Mouse (Mus musculus) forebrain, embryonic 16.5 days (tissue): Measurements from ENCODE around the gene Vstm2b. TPM values are rescaled to one million over a fixed set of nuclear protein-coding genes. Genes with fewer than 3 reads are reported as not detected.

Experiments
- ATAC-seq: fragments of 200-750 bp; cut with Nextera tagmentation; 2 replicates; pipeline ENCODE4 v1.8.0; 2017; ENCODE audit warnings: mild to moderate bottlenecking, moderate library complexity
- H3K27ac ChIP-seq: fragments of 300-500 bp; sonication (generic); 2 replicates; pipeline ENCODE4 v1.5.1; 2014; ENCODE audit warnings: low read length, control low read depth
- H3K27me3 ChIP-seq: fragments of 300-500 bp; sonication (generic); replicated peaks from 2 replicates; pipeline ENCODE4 v1.6.1; 2014; ENCODE audit warnings: low read length; ENCODE audit not compliant: control insufficient read depth, insufficient read depth
- H3K36me3 ChIP-seq: fragments of 300-500 bp; sonication (generic); 2 replicates; pipeline ENCODE4 v1.6.1; 2014; ENCODE audit not compliant: control insufficient read depth, insufficient read depth
- H3K4me1 ChIP-seq: fragments of 300-500 bp; sonication (generic); replicated peaks from 2 replicates; pipeline ENCODE4 v1.6.1; 2014; ENCODE audit warnings: low read length; ENCODE audit not compliant: control insufficient read depth, insufficient read depth
- H3K4me2 ChIP-seq: fragments of 300-500 bp; sonication (generic); 2 replicates; pipeline ENCODE4 v1.6.1; 2014; ENCODE audit warnings: mild to moderate bottlenecking, low read length, control low read depth
- H3K4me3 ChIP-seq: fragments of 300-500 bp; sonication (generic); replicated peaks from 2 replicates; pipeline ENCODE4 v1.5.1; 2014; ENCODE audit warnings: mild to moderate bottlenecking, low read length, control low read depth
- H3K9ac ChIP-seq: fragments of 300-500 bp; sonication (generic); replicated peaks from 2 replicates; pipeline ENCODE4 v1.6.1; 2014; ENCODE audit warnings: low read depth, low read length, control low read depth
- H3K9me3 ChIP-seq: fragments of 300-500 bp; sonication (generic); 2 replicates; pipeline ENCODE4 v1.6.1; 2016; ENCODE audit warnings: low read length; ENCODE audit not compliant: control insufficient read depth
- WGBS: fragments of 180-500 bp; shearing (Covaris S2); extraction: QIAGEN DNeasy Blood & Tissue Kit; methylation state at CpG from one replicate; pipeline ENCODE4 v1.1.7; 2014; 5-methylcytosine and 5-hydroxymethylcytosine counted together
- polyA plus RNA-seq: library from polyadenylated mRNA; unstranded; fragments of >200 nt; fragmentation: Nextera tagmentation; extraction: Ambion mirVana; gene quantifications from 2 replicates; pipeline ENCODE4 v1.2.1, GENCODE M21; 2015

Vstm2b gene
- polyA plus RNA-seq, 1 experiment from 2014 or later: 18.8 TPM

GRCm38 (mm10) chr7:40939371-40939770, 41.2 kb downstream of the Vstm2b start:
- WGBS: 83% methylated on average over 1 of the region's 1 CpGs
- no peak overlapping the region for H3K4me3 ChIP-seq

GRCm38 (mm10) chr7:40942233-40942935, 44.3 kb downstream of the Vstm2b start:
- Histone ChIP-seq H3K27me3 (no peaks in the 10 kb centered on the region), H3K9ac (no peak overlapping the region), H3K4me1 (no peaks in the 10 kb centered on the region), H3K36me3 (no peaks in the 10 kb centered on the region), H3K27ac (no peak overlapping the region), H3K4me2 (no peak overlapping the region), H3K9me3 (no peaks in the 10 kb centered on the region), H3K4me3 (no peak overlapping the region)
- WGBS: 65% methylated on average over 3 of the region's 3 CpGs
- peak; percentile 74 for ATAC-seq

More at GRCm38 (mm10) chr7:40939371-40939770, 41.2 kb downstream of the Vstm2b start:
- ATAC-seq: 0 out of 2 replicates have a peak, but pooled peaks have one; percentile 27
- Histone ChIP-seq H3K4me2 (no peak overlapping the region), H3K27ac (no peak overlapping the region), H3K36me3 (no peaks in the 10 kb centered on the region), H3K27me3 (no peaks in the 10 kb centered on the region), H3K9me3 (no peaks in the 10 kb centered on the region), H3K9ac (no peak overlapping the region), H3K4me1 (no peaks in the 10 kb centered on the region)

Other genes with a start within 250 kb of the Vstm2b start
- gene 4930433I11Rik, start 89.2 kb downstream of the Vstm2b start, polyA plus RNA-seq: not detected in 2 replicates
- not detected in 2 replicates for gene Gm4884, start 134.4 kb downstream of the Vstm2b start, polyA plus RNA-seq